Mouse (Mus musculus) liver, embryonic 13.5 days (tissue): ENCODE results near the gene Padi3. TPM values are rescaled to one million over a fixed set of nuclear protein-coding genes. Genes with fewer than 3 reads are reported as not detected.

Experiments used
- ATAC-seq: fragments of 200-750 bp; cut with Nextera tagmentation; 2 replicates; pipeline ENCODE4 v1.8.0; 2017; ENCODE audit warnings: low read depth, mild to moderate bottlenecking, moderate number of reproducible peaks, moderate library complexity
- DNase-seq: peaks from one replicate; pipeline ENCODE4 v3.0.0; 2022
- H3K27ac ChIP-seq: fragments of 300-500 bp; sonication (generic); 2 replicates; pipeline ENCODE4 v1.5.1; 2015; ENCODE audit warnings: moderate library complexity, mild to moderate bottlenecking, inconsistent platforms
- H3K27me3 ChIP-seq: fragments of 300-500 bp; sonication (generic); 2 replicates; pipeline ENCODE4 v1.6.1; 2015; ENCODE audit warnings: mild to moderate bottlenecking, inconsistent platforms
- H3K36me3 ChIP-seq: fragments of 300-500 bp; sonication (generic); 2 replicates; pipeline ENCODE4 v1.6.1; 2015; ENCODE audit warnings: mild to moderate bottlenecking, inconsistent platforms
- H3K4me1 ChIP-seq: fragments of 300-500 bp; sonication (generic); replicated peaks from 2 replicates; pipeline ENCODE4 v1.6.1; 2015; ENCODE audit warnings: inconsistent platforms
- H3K4me2 ChIP-seq: fragments of 300-500 bp; sonication (generic); 2 replicates; pipeline ENCODE4 v1.6.1; 2015; ENCODE audit warnings: inconsistent platforms, mild to moderate bottlenecking, moderate library complexity
- H3K4me3 ChIP-seq: fragments of 300-500 bp; sonication (generic); replicated peaks from 2 replicates; pipeline ENCODE4 v1.5.1; 2015; ENCODE audit warnings: mild to moderate bottlenecking, inconsistent platforms
- H3K9ac ChIP-seq: fragments of 300-500 bp; sonication (generic); 2 replicates; pipeline ENCODE4 v1.6.1; 2015; ENCODE audit warnings: mild to moderate bottlenecking, inconsistent platforms
- H3K9me3 ChIP-seq: fragments of 300-500 bp; sonication (generic); replicated peaks from 2 replicates; pipeline ENCODE4 v1.6.1; 2016; ENCODE audit warnings: inconsistent platforms
- WGBS: fragments of 180-500 bp; shearing (Covaris S2); methylation state at CpG from one replicate; pipeline ENCODE4 v1.1.7; 2015; ENCODE audit not compliant: insufficient replicate concordance; 5-methylcytosine and 5-hydroxymethylcytosine counted together
- polyA plus RNA-seq: library from polyadenylated mRNA; unstranded; fragments of >200 nt; fragmentation: Nextera tagmentation; extraction: Ambion mirVana; gene quantifications from 2 replicates; pipeline ENCODE4 v1.2.1, GENCODE M21; 2015

Gene Padi3
- polyA plus RNA-seq, 1 experiment from 2014 or later: 0.23 TPM

DNA sequence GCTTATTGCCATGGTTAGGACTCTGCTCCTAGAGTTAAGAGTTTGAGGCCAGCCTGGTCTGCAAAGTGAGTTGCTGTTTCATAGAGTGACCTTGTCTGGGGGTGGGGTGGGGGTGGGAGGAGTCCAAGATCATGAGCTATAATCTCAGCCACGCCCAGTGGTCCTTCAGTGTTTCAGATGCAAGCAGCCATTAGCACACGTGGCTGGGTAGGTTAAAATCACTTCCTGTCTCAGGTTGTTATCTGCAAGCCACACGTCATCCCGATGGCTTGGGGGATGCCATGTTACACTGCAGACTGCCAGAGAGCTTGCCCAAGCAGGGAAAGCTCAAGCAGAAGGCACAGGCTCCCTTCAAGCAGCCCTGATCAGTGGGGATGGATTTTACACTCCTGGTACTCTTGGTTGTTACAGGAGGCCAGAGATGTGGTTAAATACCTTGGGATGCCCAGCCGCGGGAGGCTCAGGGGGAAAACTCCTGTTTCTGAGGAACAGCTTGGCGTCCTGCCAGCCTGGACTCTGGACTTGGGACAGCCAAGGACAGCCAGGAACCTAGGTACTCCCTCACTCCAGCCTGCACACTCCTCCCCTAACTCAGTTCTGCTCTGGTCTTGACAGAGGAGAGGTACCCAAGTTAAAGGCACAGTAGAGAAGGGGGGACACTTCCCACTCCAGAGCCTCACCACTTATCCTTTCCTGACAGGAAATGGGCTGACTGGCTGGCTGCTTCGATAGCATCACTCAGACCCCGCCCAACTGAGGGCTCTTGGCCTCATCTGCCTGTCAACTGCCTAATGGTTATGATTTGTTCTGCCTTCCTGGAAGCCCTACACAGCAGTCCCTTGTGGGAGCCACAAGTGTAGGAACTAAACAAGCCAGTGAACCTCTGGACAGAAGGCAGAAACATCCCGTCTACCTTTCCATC is 5.8 kb upstream of the Padi3 start:
- Histone ChIP-seq H3K4me1 (peaks cover 60% of the 10 kb centered on the region), H3K9ac (0 out of 2 replicates have a peak overlapping the region, but pooled peaks have one; percentile 9), H3K9me3 (no peaks in the 10 kb centered on the region), H3K4me2 (peak overlapping the region; percentile 79), H3K27ac (0 out of 2 replicates have a peak overlapping the region, but pooled peaks have one; percentile 8), H3K36me3 (no peaks in the 10 kb centered on the region), H3K27me3 (peaks cover 15% of the 10 kb centered on the region; the same call in 1 of the 2 replicates), H3K4me3 (no peak overlapping the region)
- WGBS: 4% methylated on average over 10 of the region's 10 CpGs
- peak; percentile 56 for ATAC-seq
- DNase-seq: peak; percentile 70

DNA sequence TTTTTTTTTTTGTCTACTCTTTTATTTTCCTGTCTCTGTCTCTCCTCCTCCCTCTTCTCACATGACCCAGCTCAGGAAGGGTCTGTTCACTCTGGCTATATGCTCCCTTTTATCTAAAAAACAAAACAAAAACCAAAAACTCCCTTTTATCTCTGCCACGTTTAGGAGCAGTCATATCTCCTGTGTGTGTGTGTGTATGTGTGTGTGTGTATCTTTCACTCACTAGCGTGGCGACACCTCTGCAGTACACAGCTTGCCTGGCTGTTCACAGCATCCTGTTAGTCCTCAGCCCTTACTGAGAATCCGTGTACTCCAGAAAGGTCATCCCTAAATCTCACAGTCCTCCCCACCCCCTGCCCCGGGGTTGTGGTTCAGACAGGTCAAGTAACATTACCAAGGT is 5.0 kb upstream of the Padi3 start:
- Histone ChIP-seq H3K36me3 (no peaks in the 10 kb centered on the region), H3K9me3 (no peaks in the 10 kb centered on the region), H3K4me1 (peaks cover 66% of the 10 kb centered on the region), H3K4me3 (no peak overlapping the region), H3K27ac (no peak overlapping the region), H3K4me2 (peak overlapping the region; percentile 79), H3K9ac (peak overlapping the region; percentile 9; the same call in 1 of the 2 replicates), H3K27me3 (peaks cover 15% of the 10 kb centered on the region; the same call in 1 of the 2 replicates)
- no peak for DNase-seq
- whole genome bisulfite sequencing: 17% methylated on average over 5 of the region's 5 CpGs
- ATAC-seq: peak; percentile 27; the same call in 1 of the 2 replicates

DNA sequence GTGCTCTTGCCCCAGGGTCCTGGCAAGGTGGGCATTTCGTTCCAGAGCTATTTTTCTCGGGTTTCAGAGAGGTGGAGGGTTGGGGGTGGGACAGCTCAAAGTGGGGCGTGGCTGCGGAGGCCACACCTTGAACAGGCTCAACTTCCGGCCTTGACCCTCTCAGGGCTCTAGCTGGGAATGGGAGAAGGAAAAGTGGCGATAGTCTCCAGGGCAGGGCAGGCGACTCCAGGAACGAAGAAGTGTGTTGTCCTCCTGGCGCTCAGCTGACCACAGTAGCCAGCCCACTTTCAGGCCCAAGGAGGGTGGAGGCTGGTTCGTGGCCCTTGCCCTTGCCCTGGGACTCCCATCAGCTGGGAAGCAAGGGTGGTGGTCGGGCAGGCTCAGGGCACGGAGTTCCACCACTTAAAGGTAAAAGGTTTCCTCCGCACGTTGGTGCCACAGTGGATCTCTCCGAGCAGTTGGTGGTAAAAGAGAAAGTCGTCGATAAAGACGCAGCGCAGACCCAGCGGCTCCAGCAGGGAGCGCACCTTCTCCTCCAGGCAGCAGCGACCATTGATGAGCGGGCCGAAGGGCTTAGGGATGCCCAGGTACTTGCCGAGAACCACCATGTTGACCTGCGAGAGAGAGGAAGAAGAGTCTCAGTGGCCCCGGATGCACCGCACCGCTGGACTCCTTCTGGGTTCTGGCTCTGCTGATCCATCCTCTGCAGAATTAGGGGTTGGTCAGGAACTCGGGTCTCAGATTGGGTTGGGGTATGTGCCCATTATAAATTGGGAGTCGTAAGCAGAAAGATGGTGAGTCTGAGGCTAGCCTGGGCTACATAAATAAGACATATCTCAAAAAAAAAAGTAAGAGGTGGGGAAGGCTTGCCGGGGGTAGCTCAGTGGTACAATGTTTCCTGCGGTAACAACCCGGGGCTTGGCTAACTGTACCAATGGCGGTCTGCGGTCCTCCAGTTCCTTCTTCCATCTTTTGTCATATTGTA is 4.1 kb upstream of the Padi3 start:
- H3K9ac ChIP-seq: peak overlapping the region; percentile 67

DNA sequence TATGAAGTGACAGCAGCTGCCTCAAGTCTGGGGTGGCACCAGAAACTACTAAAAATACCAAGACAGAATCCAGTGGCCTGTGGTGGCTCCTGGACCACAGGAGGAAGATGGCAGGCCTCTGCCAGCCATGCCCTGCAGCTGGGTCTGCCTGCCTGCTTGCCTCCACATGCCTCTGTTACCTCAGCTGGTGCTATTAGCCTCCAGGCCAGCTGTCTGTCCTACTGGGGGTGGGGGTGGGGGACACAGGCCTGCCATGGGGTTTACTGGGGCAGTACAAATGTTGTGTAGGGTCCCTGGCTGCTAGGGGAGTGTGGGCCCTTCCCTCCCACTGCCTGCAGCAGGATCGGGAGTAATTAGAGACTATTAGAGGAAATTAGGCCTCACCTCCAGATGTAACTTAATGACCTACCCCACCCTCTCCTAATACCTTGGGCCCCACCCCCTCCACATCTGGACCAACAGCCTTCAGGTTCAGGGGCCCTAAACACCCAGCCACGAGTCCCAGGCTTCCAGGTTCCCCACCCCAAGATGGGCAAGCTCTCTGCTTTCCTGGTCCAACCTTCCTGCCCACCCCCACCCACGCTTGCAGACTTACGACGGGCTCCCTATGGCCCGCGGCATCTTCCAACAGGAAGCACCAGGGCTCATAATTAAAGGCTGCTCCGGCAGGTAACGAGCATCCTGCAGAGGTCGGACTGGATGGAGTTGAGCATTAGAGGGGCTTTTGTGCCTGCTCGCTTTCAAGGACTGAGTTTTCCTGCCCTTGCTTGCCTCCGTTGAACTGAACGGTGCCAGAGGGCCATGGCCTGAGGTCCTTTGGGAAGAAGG is 3.1 kb upstream of the Padi3 start:
- 39% methylated on average over 13 of the region's 13 CpGs for WGBS
- H3K36me3 ChIP-seq: no peaks in the 10 kb centered on the region
- H3K27me3 ChIP-seq: peaks cover 16% of the 10 kb centered on the region
- H3K4me2 ChIP-seq: peak overlapping the region; percentile 79
- DNase-seq (no peak), ATAC-seq (no peak)
- peaks cover 85% of the 10 kb centered on the region for H3K4me1 ChIP-seq
- H3K9me3 ChIP-seq: no peaks in the 10 kb centered on the region
- H3K27ac ChIP-seq: no peak overlapping the region
- H3K9ac ChIP-seq: peak overlapping the region; percentile 67; the same call in 1 of the 2 replicates
- peak overlapping the region; percentile 65 for H3K4me3 ChIP-seq

More for the DNA sequence above, 4.1 kb upstream of the Padi3 start:
- H3K27ac ChIP-seq: no peak overlapping the region
- peaks cover 76% of the 10 kb centered on the region for H3K4me1 ChIP-seq
- peak overlapping the region; percentile 79 for H3K4me2 ChIP-seq
- peak overlapping the region; percentile 65 for H3K4me3 ChIP-seq
- 19% methylated on average over 36 of the region's 36 CpGs for WGBS
- peak; percentile 43; the same call in 1 of the 2 replicates for ATAC-seq
- H3K27me3 ChIP-seq: peaks cover 15% of the 10 kb centered on the region; the same call in 1 of the 2 replicates
- H3K36me3 ChIP-seq: no peaks in the 10 kb centered on the region
- no peaks in the 10 kb centered on the region for H3K9me3 ChIP-seq
- DNase-seq: peak; percentile 22

DNA sequence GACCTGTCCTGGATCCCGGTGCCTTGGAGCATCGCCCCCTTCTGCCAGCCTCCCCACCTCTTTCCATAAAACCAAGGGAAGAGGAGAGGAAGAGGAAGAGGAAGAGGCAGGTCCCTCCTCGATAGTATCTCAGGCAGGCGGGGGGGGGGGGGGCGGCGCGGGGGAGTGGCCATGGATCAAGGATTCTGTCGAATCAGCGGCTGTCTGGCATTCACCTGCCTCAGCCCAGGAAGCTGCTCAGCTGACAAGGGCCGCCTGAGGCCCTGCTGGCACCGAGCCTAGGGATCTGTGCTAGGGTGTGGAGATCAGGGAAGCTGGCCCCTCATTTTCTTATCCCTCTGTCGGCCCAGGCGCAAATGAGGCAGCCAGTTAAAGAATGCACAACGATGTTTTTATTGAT is 2.2 kb upstream of the Padi3 start:
- peaks cover 85% of the 10 kb centered on the region for H3K4me1 ChIP-seq
- 11% methylated on average over 11 of the region's 14 CpGs for WGBS
- H3K4me2 ChIP-seq: peak overlapping the region; percentile 79
- H3K9ac ChIP-seq: no peak overlapping the region; the same call in 1 of the 2 replicates
- ATAC-seq (no peak), DNase-seq (no peak)
- 0 out of 2 replicates have a peak overlapping the region, but pooled peaks have one; percentile 4 for H3K4me3 ChIP-seq
- peaks cover 20% of the 10 kb centered on the region for H3K27me3 ChIP-seq
- no peaks in the 10 kb centered on the region for H3K9me3 ChIP-seq
- H3K36me3 ChIP-seq: no peaks in the 10 kb centered on the region
- peak overlapping the region; percentile 53 for H3K27ac ChIP-seq

DNA sequence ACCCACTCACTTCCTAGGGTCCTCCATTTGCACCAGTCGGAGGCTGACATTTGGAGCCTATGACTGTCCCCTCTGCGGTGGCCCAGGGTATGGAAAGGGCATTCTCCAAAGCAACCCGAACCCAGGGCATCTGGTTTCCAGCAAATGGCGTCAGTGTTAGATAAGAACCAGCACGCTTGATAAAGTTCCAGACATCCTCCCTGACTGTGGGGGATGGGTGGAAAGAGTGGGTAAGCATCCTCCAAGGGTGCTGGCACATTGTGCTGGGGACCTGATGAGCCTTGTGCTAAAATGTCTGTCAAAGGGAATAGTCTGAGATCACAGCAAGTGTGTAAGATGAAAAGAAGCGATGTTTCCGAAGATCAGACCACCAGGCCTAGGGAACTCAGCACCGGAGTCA is 1.7 kb upstream of the Padi3 start:
- Histone ChIP-seq H3K27me3 (peaks cover 20% of the 10 kb centered on the region), H3K36me3 (no peaks in the 10 kb centered on the region), H3K9me3 (no peaks in the 10 kb centered on the region), H3K4me1 (peaks cover 84% of the 10 kb centered on the region), H3K27ac (no peak overlapping the region; the same call in 1 of the 2 replicates), H3K9ac (no peak overlapping the region; the same call in 1 of the 2 replicates), H3K4me2 (peak overlapping the region; percentile 79), H3K4me3 (0 out of 2 replicates have a peak overlapping the region, but pooled peaks have one; percentile 4)
- DNase-seq (no peak), ATAC-seq (0 out of 2 replicates have a peak, but pooled peaks have one; percentile 11)
- WGBS: 22% methylated on average over 8 of the region's 8 CpGs

DNA sequence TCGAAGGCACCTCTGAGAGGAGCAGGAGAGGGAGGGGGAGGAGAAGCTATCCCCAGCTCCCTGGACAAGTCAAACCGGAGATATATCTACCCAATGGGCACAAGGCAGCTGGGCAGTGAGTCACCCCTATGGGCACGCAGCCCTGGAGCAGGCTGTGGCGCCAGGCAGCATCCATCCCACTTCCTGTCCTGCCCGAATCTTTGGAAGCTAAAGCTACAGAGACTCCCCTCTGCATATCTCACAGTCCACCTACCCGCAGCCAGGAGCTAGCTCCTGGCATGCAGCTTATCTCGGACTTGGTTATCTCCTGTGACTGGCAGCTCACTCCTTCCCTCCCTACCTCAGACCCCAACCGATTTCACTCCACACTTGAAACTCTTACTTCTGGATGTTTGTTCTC is 1.3 kb downstream of the Padi3 start:
- peaks cover 53% of the 10 kb centered on the region for H3K4me1 ChIP-seq
- H3K36me3 ChIP-seq: no peaks in the 10 kb centered on the region
- H3K27me3 ChIP-seq: peaks cover 28% of the 10 kb centered on the region
- ATAC-seq (0 out of 2 replicates have a peak, but pooled peaks have one; percentile 14), DNase-seq (no peak)
- no peak overlapping the region for H3K4me3 ChIP-seq
- H3K9me3 ChIP-seq: no peaks in the 10 kb centered on the region
- no peak overlapping the region for H3K4me2 ChIP-seq
- no peak overlapping the region for H3K27ac ChIP-seq
- 16% methylated on average over 8 of the region's 8 CpGs for WGBS
- H3K9ac ChIP-seq: no peak overlapping the region

DNA sequence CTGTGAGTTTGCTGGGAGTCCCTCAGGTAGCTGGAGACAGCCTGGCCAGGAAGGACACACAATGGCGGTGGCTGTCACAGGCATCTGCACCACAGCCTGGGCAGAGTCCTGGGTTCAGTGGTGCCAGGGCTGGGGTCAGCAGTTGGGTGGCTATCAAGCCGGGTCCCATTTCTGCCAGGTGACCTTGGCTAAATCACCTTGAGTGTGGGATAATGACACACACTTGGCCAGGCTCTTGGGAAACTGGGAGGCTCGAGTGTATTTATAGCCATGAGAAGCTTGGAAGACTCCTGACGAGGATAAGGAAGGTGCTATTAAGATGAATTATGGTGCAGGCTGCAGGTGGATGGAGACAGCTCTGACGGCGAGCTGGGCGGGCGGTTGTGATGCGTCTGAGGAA is 5.8 kb downstream of the Padi3 start:
- no peak for DNase-seq
- ATAC-seq: no peak
- 70% methylated on average over 9 of the region's 9 CpGs for WGBS

DNA sequence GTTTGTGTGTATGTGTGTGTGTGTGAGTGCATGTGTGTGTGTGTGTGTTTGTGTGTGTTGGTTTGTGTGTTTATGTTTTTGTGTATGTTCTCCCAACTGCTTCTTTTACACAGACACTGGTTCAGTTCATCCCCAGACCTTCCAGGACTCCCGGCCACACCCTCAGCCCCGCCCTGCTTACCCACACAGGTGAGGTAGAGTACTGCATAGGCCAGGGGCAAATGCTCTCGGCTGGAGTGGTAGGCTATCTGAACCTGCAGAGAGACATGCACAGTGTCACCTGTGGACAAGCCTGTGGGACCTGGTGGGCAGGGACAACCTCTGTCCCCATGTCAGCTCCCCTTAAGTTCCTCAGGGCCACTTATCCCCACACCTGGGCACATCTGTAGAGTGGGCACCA is 9.1 kb downstream of the Padi3 start:
- no peak for ATAC-seq
- 52% methylated on average over 3 of the region's 3 CpGs for WGBS
- no peak for DNase-seq
- Histone ChIP-seq H3K4me2 (no peak overlapping the region), H3K4me3 (no peak overlapping the region), H3K9ac (no peak overlapping the region), H3K27ac (no peak overlapping the region), H3K27me3 (peaks cover 15% of the 10 kb centered on the region), H3K36me3 (no peaks in the 10 kb centered on the region), H3K4me1 (no peaks in the 10 kb centered on the region), H3K9me3 (no peaks in the 10 kb centered on the region)

More for the DNA sequence above, 5.8 kb downstream of the Padi3 start:
- Histone ChIP-seq H3K27me3 (peaks cover 16% of the 10 kb centered on the region), H3K36me3 (no peaks in the 10 kb centered on the region), H3K9ac (no peak overlapping the region), H3K27ac (no peak overlapping the region), H3K4me3 (no peak overlapping the region), H3K9me3 (no peaks in the 10 kb centered on the region), H3K4me1 (peaks cover 10% of the 10 kb centered on the region), H3K4me2 (no peak overlapping the region)

DNA sequence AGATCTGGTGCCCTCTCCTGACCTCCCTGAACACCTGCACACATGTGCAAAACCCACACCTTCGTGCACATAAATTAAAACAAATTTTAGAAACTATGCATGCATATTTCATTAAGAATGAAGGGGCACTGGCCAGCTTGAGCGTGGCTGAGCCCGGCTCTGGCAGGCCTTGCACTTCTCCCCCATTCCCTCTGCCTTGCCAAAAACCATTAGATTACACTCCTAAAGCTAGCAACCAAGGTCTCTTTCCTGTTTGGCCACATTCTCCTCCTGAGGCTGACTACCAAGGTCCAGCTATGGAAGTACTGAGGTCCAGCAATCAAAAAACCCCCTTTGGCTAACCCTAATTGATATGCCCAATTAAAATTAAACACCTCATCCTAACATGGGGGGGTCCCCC is 13.7 kb downstream of the Padi3 start:
- H3K4me3 ChIP-seq: no peak overlapping the region
- no peaks in the 10 kb centered on the region for H3K9me3 ChIP-seq
- H3K36me3 ChIP-seq: no peaks in the 10 kb centered on the region
- ATAC-seq (no peak), DNase-seq (no peak)
- H3K4me2 ChIP-seq: no peak overlapping the region
- H3K9ac ChIP-seq: no peak overlapping the region
- peaks cover 9% of the 10 kb centered on the region; the same call in 1 of the 2 replicates for H3K27me3 ChIP-seq
- H3K4me1 ChIP-seq: no peaks in the 10 kb centered on the region
- 65% methylated on average over 3 of the region's 3 CpGs for WGBS
- no peak overlapping the region for H3K27ac ChIP-seq
